Mouse (Mus musculus) ovary, postnatal 14 days (tissue): ENCODE measurements around the gene Cdk18.

Experiments
- DNase-seq: peaks from one replicate; pipeline ENCODE4 v3.0.0; 2022; ENCODE audit warnings: low spot score

Cdk18 gene

DNA sequence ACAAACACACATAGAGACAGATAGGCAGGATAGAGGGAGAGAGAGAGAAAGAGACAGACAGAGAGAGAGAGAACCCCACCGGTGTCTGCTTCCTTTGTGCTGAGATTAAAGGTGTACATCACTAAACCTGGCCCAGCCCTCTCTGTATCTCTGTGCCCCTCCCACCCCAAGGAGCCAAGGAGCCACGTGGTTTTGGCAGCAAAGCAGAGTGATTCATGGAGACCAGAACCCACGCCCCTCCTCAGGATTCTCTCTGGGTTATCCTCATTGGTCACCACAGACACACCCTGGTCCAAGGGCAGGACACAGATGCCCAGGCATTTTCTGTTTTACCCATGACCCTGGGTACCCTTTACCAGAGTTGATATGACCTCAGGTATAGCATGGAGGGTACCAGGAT lies 26.4 kb downstream of the Cdk18 start:
- DNase-seq = no peak

DNA sequence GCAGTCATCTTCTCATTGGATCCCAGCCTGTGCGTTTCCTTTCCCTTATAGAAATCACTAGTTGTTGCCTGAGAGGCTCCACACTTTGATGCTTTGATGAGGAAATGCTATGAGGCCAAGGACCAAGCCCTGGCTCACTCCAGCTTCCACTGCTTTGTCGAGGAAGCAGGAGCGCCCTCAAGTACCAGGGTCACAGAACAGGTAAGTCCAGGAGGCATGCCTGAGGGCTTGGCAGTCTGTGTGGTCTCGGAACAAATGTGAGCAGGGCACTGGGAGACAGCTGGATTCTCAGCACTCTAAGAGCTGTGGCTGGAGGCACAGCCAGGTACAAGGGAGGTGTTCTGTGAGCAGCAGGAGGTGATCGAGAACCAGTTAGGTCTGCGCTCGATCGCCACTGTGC lies 27.1 kb downstream of the Cdk18 start:
- DNase-seq = no peak

- DNase-seq = no peak
Measured at GRCm38 (mm10) chr1:132111411-132111810, 28.1 kb downstream of the Cdk18 start.

GRCm38 (mm10) chr1:132109368-132109767 lies 30.1 kb downstream of the Cdk18 start:
- no peak for DNase-seq

GRCm38 (mm10) chr1:132104353-132104752 lies 35.1 kb downstream of the Cdk18 start:
- DNase-seq = no peak

DNA sequence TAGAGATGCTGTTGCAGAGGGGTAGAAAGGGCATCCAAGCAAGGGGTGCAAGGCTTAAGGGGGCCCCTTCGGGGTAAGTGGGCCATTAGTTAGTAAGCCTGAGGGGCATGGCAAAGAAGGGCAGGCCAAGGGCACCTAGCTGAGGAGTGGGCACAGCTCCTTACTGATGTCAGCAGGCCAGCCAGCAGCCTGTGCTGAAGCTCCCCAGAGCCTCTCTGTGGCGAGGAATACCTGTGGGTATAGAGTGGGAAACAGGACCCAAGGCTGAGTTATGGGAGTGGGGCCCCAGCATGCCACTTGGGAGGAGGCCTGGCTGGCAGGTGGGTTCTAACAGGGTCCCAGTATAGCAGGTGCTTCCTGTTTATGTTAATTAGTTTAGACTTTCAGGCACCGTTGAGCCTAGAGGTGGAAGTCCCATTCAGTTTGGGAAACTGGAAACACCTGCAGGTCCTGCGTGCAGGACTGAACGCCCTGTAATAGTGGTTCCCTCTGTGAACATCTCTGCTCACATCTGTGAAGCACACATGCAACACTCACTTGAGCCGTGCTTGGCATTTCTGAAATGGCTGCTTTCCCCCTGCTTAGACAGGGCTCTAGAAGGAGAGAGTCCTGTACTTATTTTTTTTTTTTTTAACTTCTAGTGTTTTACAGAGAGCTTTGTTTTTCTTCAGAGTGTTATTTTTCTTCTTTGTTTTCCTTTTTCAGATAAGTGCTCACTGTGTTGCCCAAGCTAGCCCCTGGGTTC lies 37.4 kb downstream of the Cdk18 start:
- no peak for DNase-seq

GRCm38 (mm10) chr1:132099775-132100174 lies 39.7 kb downstream of the Cdk18 start:
- no peak for DNase-seq

DNA sequence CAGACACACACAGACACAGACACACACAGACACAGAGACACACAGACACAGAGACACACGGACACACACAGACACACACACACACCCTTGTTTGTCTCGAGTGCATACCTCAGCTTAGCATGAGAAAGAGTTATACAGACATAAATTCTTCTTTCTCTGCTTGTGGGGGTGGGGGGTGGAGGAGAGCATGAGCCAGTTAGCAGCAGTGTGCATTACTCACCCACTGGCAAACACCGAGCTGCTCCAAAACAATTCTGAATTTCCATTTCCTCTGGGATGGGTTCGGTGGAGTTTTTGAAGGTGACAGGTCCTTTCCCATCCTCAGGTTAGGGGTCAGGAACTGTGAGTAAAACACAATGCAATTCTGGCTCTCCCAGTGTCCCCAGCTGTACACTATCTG lies 40.5 kb downstream of the Cdk18 start:
- DNase-seq = no peak

DNA sequence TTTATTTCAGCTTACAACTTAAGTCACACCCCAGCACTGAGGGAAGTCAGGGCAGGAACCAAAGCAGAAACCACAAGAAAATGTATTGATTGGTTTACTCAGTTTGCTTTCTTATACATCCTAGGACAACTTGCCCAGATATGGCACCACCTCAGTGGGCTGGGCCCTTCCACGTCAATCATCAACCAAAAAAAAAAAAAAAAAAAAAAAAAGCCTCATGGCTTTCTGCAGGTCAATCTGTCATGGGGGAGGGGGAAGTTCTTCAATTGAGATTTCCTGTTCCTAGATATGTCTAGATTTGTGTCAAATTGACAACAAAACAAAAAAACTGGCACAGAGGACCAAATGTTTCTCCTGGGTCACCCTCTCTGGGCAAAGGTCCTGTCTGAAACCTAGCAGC lies 41.4 kb downstream of the Cdk18 start:
- DNase-seq = no peak

GRCm38 (mm10) chr1:132095356-132096004 lies 44.0 kb downstream of the Cdk18 start:
- no peak for DNase-seq

DNA sequence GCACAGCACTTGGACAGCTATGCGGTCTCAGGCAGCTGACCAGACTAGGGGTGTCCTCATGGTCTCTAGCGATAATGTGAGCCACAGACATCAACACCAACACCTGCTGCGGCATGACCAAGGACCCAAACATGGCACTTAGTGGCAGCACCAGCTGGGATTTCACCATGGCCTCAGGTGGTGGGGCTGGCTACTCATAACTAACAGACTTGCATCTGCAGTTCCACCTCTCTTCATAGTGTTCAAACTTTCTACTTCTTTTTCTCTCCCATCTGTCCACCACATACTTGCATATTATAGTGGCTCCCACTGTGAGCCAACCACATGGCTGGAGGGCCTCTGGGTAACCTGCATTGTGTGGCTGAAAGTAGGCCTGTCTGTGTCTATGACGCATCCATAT lies 46.2 kb downstream of the Cdk18 start:
- no peak for DNase-seq

DNA sequence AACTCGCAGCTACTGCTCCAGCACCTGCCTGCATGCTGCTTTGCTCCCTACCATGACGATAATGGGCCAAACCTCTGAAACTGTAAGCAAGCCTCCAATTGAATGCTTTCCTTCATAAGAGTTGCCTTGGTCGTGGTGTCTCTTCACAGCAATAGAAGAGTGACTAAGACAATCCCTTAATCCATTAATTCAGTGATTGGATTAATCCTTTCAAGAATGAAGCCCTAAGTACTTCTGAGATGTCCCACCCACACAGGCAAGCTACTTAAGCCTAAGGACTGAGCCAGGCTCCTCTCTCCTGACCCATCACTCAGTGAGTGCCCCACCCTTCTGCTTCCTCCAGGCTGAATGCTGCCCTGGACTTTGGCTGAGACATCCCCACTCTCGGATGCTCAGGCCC lies 49.2 kb downstream of the Cdk18 start:
- no peak for DNase-seq

DNA sequence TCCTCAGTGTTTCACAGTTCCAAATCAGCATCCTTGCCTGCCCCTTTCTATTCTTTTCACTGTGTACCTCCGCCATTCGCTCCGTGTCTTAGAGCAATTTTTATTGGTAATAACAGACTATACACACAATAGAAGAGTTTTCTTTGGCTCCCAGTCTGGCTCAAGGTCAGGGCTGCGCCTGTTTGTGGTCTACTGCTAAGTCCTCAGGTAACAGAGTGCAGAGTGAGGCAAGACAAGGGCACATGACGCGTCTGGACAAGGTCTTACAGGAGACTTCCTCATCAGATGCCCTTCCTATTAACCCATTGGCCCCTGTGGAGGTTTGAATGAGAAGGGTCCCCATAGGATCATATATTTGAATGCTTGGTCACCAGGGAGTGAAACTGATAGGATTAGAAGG lies 49.7 kb downstream of the Cdk18 start:
- no peak for DNase-seq

DNA sequence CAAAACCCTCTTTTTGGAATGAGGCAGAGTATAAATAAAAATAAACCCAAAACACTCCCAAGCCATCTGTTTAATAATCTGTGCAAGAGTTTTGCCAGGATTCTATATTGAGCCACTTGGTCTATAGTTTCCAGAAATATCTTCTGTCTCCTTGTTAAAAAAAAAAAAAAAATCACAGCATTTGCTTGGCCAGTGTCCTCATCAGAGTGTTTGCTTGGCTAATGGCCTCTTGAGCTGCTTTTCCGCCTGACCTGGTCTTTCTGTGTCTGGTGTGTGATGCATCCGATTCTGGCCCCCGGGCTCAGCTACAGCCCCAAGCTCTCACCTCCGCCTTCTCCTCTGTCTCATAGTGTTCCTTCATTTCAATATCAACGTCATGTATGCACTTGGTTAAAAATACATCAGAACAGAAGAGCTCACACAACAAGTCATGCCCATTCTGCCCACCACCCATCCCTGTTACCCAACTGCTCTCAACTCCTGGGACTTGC lies 51.3 kb downstream of the Cdk18 start:
- DNase-seq = no peak

- DNase-seq = no peak
Measured at GRCm38 (mm10) chr1:132085181-132086049, 54.1 kb downstream of the Cdk18 start.

DNA sequence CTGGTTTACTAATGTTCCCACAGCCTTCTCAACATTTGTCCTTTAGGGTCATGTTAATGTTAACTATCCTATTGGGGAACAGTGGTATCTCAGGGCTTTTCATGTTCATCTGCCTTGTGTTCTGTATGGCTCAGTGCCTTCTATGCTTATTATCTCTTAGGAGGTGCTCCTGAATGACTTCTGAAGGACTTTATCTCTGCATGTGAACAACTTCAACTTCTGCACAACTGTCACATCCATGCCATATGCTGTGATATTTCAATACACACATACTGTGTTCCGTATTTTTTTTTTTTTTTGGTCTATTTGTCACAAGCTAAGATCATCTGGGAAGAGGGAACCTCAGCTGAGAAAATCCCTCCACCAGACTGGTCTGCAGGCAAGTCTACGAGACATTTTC lies 61.1 kb downstream of the Cdk18 start:
- DNase-seq = no peak

- no peak for DNase-seq
Measured at GRCm38 (mm10) chr1:132075576-132075975, 63.9 kb downstream of the Cdk18 start.

DNA sequence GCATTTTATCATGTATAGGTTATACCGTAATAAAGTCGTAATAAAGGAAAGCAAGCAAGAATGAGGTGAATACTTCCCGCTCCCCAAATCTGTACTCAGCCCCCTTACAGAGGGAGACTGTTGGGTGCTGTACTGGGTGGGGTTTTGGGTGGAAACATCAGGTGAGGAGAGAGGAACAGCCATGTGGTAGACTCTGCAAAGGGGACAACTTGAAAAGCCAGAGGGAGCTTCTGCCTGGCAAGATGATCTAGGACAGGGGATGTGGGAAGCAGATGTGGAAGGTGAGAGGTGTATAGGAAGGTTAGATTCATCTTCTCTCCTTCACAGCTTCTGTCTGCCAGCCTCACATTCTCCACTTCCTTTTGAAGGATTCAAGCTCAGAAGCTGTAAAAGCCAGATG lies 68.8 kb downstream of the Cdk18 start:
- DNase-seq = no peak

DNA sequence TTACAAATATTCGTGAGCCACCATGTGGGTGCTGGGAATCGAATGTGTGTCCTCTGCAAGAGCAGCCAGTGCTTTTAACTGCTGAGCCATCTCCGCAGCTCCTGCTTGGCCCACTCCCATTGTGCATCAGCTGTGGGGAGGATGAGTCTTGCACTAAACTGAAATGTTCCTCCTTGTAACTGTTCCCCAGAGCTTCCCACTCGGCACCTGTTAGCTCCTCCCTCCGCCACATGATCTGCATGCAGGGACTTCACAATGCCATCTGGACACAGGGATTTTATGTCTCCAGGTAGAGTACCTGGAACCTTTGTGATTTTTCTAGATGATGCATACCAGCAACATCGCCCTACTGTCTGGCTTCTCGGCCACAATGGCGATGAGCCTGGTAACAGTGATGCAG lies 70.0 kb downstream of the Cdk18 start:
- no peak for DNase-seq

DNA sequence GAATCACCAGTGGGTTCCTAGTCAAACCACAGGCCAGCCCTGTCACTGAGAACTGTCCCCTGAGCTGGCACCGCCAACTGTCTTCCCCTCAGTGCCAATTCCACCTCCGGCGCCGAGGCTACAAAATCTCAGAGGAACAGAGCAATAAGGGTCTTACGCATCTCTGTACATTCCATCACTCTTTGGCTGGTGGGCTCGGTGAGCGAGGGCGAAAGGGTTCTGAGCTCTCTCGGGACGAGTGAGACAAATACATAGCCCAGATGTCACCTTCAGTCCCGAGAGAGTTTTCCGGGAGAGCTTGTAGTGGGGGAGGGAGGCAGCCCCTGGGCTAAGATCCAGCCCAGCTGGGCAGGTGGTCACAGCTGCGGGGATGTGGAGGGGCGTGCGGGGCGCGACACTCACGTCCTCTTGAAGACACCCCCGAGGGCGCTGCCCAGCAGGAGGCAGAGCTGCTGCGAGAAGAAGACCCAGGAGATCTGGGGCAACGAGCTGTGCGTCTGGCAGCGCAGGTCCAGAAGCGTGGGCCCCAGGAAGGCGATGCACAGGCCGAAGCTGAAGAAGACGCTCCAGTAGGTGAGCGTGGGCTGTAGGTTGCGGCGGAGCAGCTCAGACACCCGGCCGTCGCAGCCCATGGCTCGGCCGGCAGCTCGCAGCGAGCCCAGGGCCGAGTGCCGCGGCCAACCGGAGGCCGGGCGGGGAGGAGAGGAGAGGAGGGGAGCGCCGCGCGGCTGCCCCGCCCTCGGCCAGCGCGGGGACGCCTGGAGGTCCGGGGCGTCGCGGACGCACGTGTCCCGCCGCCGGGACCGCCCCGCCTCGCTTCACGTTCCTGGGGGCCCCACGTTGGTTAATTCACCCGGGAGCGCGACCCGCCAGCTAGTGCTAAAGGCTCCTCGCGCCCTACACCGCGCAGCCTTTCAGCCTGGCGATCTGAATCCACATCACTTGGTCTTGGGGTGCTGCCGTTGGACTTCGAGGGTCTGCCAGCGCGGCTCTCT lies 71.9 kb downstream of the Cdk18 start, which contains the start of gene Mfsd4a:
Gene Mfsd4a, minus strand, starts transcription at position 802 of the 995 bp plus-strand sequence.
- DNase-seq = no peak

GRCm38 (mm10) chr1:132065475-132066172 lies 73.9 kb downstream of the Cdk18 start:
- DNase-seq = no peak
